Mouse (Mus musculus) hematopoietic stem cell, adult 5-6 weeks (primary cell): Measurements from ENCODE around the gene Nrxn2. TPM values are rescaled to one million over a fixed set of nuclear protein-coding genes. Genes with fewer than 3 reads are reported as not detected.

Experiments used
- ATAC-seq, 2 experiments: fragments of 125-278 bp in 1 of 2; replicated peaks in 1 of 2; 2 replicates each; pipeline ENCODE4 v1.8.0; 2016 to 2017; ENCODE audit warnings: inconsistent platforms in 2 of 2, mild to moderate bottlenecking in 2 of 2, moderate number of reproducible peaks in 2 of 2, low read depth in 1 of 2, moderate TSS enrichment in 1 of 2; ENCODE audit not compliant: low FRiP score in 2 of 2, poor library complexity in 2 of 2, severe bottlenecking in 2 of 2, insufficient read depth in 1 of 2, low TSS enrichment in 1 of 2
- total RNA-seq: library from RNA; stranded (forward); fragments of 172-1452, 232-1000 nt; gene quantifications from 2 replicates; pipeline ENCODE4 v1.2.3, GENCODE M21; 2017

The Nrxn2 gene
- total RNA-seq, 1 experiment from 2014 or later, result 0.25 TPM

DNA sequence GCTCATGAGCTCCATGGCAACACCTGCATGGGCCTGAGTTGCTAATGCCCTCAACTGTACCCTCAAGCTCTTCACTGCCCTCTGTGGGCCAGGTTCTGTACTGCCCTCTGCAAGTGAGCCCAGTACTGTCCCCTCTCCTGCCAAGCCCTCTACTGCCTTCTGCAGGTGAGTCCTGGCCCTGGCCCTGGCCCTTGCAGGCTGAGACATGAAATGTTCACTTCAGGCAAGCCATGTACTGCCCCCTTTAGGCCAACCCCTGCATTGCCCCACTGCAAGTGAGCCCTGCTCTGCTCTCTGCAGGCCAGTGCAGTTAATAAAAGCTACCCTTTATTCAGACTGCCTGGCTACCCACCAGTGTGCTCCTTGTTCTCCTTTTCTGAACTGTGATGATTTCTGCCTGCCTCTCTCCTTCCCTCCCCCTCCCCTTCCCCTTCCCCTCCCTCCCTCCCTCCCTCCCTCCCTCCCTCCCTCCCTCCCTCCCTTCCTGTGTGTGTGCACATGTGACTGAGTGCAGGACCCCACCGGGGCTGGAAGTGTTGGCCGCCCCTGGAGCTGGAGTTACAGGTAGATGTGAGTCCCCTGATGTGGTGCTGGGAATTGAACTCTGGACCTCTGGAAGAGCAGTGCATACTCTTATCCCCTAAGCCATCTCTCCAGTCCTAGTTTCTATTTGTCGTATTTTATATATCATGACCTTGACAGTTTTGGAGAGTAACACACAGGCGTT lies 133.9 kb downstream of the Nrxn2 start:
- ATAC-seq, result peak; percentile 17 to 65; a peak in 2 of 4 replicates

DNA sequence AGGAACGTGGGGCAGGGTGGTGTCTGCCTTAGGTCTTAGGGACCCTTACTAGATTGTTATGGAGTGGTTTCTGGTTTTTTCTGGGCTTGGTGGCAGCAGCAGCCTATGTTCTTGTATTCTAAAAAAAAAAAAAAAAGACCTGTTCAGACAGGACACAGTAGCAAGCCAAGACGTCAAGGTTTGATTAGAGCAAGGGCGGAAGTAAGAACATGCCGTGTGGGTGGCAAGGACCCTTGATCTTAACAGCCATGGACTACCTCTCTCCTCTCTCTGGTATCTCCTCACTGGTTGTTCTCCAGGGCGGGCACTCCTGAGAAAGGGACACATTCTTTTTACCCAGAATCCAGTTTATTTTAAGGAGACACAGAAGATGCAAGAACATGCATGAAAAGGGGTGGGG lies 134.6 kb downstream of the Nrxn2 start:
- ATAC-seq, result no peak

DNA sequence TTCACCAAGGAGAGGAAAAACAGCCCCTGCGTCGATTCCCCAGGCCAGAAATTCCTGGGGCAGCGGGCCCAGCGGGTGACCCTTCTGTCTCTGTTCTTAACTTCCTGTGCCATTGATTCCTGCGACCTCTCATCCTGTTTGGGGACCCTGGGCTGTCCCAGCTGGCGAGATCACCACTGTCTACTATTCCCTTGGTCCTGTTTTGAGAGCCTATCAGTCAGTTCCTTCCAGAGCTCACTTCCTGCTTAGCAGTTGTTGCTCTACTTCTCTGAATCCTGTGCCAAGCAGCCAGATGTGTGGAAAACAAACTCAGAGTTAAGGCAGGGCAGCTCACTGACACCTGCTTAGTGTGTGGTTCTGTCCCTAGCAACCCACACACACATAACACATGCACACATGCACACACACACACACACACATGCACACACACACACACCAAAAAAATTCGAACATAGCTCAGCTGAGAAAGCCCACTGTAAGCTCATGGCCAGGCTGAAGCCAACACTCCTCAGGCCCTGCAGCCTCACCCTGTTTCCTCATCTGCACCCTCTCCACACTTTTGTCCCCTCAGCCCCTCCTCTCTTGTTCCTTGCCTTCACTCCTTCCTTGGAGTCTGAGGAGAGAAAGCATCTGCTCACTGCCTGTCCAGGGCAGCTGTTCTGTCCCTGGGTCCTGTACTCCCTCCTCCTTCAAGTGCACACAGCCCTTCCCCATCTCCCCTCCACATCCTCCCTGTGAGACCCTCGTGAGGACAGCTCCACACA lies 135.5 kb downstream of the Nrxn2 start:
- no peak for ATAC-seq

DNA sequence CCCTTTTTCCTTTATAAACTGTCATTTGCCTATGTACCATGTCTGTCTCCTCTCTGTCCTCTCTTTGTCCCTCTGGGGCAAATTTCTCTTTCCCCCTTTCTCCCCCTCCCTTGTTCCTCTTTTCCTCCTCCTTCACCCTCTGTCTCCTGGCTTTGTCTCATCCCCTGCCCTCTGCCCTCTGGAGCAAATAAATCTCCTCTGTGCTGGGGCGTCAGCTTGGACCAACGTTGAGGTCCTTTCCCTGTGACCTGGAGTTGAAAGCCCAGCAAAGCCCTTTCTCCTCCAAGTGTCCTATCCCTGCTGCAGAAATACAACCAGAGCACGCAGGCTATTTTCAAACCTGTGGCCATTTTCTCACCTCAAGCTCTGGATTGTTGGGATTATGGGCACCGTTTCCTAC lies 141.0 kb downstream of the Nrxn2 start:
- no peak for ATAC-seq

DNA sequence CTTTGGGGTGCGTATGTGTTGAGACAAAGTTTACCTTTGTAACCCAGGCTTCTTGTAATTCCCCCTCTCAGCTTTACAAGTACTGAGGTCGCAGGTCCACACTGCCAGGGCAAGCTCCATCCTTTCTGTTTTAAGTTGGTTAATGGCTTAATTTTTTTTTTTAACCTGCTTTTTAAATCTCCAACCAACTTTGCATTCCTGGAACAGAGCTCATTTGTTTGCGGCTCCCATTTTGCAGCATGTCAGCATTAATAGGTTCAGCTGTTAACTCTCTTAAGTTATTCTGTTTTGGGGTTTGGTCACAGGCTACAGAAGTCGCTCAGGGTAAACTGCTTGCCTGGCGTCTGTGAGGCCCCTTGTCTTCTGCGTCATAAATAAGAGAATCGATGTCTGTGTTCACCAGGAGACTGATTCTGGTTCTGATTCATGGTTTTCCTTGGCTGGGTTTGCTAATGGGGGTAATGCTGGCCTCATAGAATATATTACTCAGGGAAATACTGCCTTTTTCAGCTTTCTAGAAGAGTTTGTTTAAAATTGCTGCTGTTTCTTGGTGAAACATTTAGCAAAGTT lies 141.8 kb downstream of the Nrxn2 start:
- ATAC-seq, result no peak

DNA sequence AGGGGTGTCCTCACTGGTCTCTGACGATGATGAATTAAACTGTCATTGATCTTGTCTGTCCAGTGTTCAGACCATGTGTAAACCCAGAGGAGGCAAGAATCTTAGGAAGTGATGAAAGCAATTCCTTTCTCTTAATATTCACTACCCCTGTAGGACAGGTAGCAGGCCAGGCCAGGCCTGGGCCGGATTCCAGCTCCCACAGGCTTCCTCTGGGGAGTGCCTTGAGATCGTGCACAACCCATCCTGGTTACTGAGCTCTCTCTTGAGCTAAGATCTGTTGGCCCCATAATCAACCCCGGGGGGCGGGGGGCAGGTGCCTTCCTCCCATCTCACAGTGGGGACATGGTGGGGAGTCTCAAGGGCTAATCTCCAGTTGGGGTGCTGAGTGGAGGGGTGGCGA lies 146.6 kb downstream of the Nrxn2 start:
- ATAC-seq, result no peak

DNA sequence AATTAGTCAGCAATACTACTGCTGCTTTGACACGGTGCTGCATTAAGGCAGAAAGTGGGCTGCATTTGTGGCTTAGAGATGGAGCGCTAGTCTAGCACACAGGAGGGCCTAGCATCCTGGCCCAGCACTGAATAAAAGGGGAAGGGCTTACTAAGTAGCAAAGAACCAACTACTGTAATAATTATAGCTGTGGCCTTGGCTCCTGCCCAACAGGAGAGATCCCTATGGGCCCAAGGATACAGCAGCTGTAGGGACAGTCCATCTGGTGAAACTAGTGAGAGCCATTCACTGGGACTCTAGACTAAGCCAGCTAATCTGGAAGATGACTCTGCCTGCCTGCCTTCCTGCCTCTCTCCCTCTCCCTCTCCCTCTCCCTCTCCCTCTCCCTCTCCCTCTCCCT lies 147.9 kb downstream of the Nrxn2 start:
- ATAC-seq, result no peak

DNA sequence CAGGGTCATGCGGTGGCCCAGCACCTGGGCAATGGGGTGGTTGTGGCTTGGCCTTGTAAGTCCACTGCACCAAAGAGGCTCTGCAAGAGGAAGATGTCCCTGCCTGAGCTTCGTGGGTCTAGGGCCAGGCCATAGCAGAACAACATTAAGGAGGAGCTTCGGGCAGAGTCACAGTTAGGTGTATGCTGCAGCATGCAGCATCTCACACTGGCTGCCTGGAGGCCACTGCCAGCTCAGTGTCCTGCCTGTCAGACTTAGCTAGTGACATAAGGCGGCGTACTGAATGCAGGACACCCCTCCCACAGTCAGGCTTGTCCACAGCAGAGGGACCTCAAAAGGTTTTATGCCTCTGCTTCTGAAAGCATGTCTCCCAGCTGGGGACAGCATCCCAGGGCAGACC lies 150.5 kb downstream of the Nrxn2 start:
- 0 out of 4 replicates have a peak, but pooled peaks of 1 of the 2 experiments have one; percentile 12 for ATAC-seq

DNA sequence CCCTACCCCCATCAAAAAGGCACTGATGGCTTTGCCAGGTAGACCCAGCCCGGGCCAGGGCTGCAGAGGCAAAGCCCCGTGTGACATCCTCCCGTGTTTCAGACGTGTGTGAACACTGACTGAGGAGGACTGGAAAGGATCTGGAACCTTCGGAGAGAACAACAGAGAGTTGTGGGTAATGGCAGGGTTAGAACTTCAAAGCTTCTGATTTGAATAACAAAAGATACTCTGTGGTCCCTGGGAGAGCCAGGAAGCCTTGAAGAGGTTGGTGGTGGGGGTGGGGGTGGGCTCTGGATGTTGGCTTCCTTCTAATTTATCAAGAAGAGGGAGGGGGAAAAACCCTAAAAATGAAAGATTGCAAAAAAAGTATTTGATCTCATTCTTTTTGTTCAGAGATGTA lies 151.0 kb downstream of the Nrxn2 start:
- ATAC-seq, result no peak

DNA sequence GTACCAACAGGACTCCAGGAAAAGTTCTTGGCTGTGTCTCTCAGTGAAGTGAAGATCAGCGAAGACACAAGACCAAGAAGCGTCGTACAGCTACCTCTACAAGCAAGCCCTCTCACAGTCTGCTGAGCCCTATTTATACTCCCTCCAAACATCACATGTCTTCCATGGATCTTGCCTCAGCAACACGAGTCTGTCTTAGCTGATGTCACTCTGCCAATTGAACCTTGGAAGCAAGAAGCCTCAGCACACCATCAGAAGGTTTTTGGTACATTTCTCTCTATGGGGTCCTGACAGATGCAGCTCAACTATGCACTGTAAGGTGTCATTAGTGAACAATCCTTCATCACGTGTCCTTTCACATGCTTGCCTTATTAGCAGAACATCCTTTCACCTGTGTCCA lies 152.9 kb downstream of the Nrxn2 start:
- no peak for ATAC-seq

DNA sequence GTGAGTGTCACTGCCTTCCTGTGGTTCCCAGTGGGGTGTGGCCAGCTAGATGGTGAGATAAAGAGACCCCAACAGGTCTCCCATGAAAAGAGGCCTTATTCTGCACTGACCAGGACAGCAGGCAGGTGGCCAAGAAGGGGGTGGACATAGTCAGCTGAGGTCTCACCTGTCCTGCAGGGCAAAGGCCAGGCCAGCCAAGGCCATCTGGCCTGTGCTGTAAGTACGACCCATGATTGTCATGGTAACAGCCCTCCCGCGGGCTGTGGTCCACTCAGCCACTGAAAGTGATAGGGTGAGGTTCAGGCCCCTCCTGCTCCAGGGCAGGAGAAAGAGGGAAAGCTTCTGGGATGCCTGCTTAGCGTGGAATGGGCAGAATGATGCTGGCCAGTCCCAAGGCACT lies 153.5 kb downstream of the Nrxn2 start:
- no peak for ATAC-seq

Other genes starting within 250 kb of the Nrxn2 start
- gene Majin, start 234.3 kb upstream of the Nrxn2 start, total RNA-seq, result not detected in 2 replicates
- 1.3 TPM in 1 of 2 replicates, not detected in the other for gene Gpha2, start 192.4 kb upstream of the Nrxn2 start, total RNA-seq
- 5.5 and 6.2 TPM in 2 replicates for gene Ppp2r5b, start 182.9 kb upstream of the Nrxn2 start, total RNA-seq
- gene Atg2a, start 177.1 kb upstream of the Nrxn2 start, total RNA-seq, result 9.5 and 10.6 TPM in 2 replicates
- gene Ehd1, start 142.0 kb upstream of the Nrxn2 start, total RNA-seq, result 18.4 and 28.4 TPM in 2 replicates
- gene Cdc42bpg, start 112.3 kb upstream of the Nrxn2 start, total RNA-seq, result 2.9 and 4.3 TPM in 2 replicates
- gene Men1, start 83.8 kb upstream of the Nrxn2 start, total RNA-seq, result 26.4 and 31.8 TPM in 2 replicates
- gene Map4k2, start 77.6 kb upstream of the Nrxn2 start, total RNA-seq, result 71.5 and 88.1 TPM in 2 replicates
- gene Sf1, start 55.0 kb upstream of the Nrxn2 start, total RNA-seq, result 298 and 325 TPM in 2 replicates
- gene Pygm, start 34.3 kb upstream of the Nrxn2 start, total RNA-seq, result 6.7 and 9.9 TPM in 2 replicates
- 101 and 113 TPM in 2 replicates for gene Rasgrp2, start 19.4 kb upstream of the Nrxn2 start, total RNA-seq
- gene Slc22a12, start 124.3 kb downstream of the Nrxn2 start, total RNA-seq, result not detected in 2 replicates